Mouse (Mus musculus) C2C12 (cell line): ENCODE data around the gene Dhfr.

Experiments
- CTCF ChIP-seq: IDR thresholded peaks from one replicate; pipeline ENCODE4 v1.5.1; 2011; ENCODE audit not compliant: control insufficient read depth, insufficient read depth, insufficient read length
- FOSL1 ChIP-seq: IDR thresholded peaks from one replicate; pipeline ENCODE4 v1.8.0; 2011; ENCODE audit warnings: mild to moderate bottlenecking, low read length; ENCODE audit not compliant: poor library complexity, insufficient read depth, severe bottlenecking
- MAX ChIP-seq: IDR thresholded peaks from one replicate; pipeline ENCODE4 v1.6.1; 2011; ENCODE audit warnings: mild to moderate bottlenecking, control low read depth
- MYOD1 ChIP-seq: IDR thresholded peaks from one replicate; pipeline ENCODE4 v1.6.1; 2011; ENCODE audit warnings: low read depth; ENCODE audit not compliant: control insufficient read depth, insufficient read length
- MYOG ChIP-seq: IDR thresholded peaks from one replicate; pipeline ENCODE4 v1.6.1; 2011; ENCODE audit not compliant: control insufficient read depth, insufficient read length; ENCODE audit errors: extremely low read depth
- USF1 ChIP-seq: IDR thresholded peaks from one replicate; pipeline ENCODE4 v1.6.1; 2011; ENCODE audit warnings: low read depth, mild to moderate bottlenecking, control low read depth, moderate library complexity

DNA sequence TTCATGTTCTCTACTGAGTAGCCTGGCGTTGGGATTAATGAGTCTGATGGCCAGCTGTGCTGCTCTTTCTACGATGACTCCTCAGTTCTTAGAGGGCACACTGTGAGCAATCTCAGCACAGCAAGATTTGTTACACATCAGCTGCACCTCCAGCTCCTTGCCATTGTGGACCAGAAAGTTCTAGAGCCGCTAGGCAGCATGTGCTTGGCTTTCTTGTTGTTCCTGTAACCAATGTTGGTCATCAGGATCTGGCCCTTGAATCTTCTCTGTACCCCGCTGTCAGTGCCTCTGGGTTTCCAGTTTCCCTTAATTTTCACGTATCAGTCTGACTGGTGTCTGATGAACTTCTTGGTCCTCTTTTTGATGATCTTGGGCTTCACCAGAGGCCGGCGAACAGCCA is 1.9 kb downstream of the Dhfr start:
- TF ChIP-seq MAX (no peak), CTCF (no peak), MYOD1 (no peak), FOSL1 (no peak), MYOG (no peak), USF1 (no peak)
